Mouse (Mus musculus): ENCODE results near the gene Limch1. TPM values are rescaled to one million over a fixed set of nuclear protein-coding genes. Genes with fewer than 3 reads are reported as not detected.
A peak's percentile ranks its signal among the peaks of the same experiment; 100 is the strongest.

Limch1 gene
- total and polyA plus RNA-seq, 2 experiments from 2014 or later, result 62.8 to 133 TPM

DNA sequence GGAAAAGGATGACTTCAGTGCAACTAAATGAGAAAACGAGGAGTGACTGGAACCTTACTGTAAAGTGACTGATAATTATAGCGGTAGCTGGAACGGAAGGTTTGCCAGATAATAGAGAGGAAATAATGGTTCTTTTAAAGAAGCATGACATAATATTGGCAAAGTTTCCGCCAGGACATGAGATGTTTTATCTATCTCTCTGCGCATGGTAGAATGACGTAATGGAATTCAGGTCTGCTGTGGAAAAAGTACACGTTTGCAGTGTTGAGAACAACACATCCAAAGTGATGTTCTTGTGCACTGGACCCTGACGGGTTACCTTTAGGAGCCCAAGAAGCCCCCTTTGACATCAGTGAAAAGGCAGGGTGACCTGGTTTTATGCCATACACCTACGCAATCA lies 8.0 kb downstream of the Limch1 start:
- no peaks in the 10 kb centered on the region for H3K36me3 ChIP-seq (ENCODE audit: insufficient read depth)
- DNase-seq (no peak), ATAC-seq (no peak)
- 70% methylated on average over 9 of the region's 9 CpGs for WGBS
- peaks cover 18% of the 10 kb centered on the region; the same call in 1 of the 2 replicates for H3K4me1 ChIP-seq (ENCODE audit: insufficient read depth)
- no peak overlapping the region for H3K4me2 ChIP-seq (ENCODE audit: low read depth)
- TF ChIP-seq CTCF (IDR thresholded peaks at IDR 0.05; ENCODE audit: low read depth), result no peak
- no peaks in the 10 kb centered on the region for H3K9me3 ChIP-seq (ENCODE audit: low read length)
- H3K4me3 ChIP-seq (ENCODE audit: low read depth, low read length), result no peak overlapping the region
- no peak overlapping the region for H3K9ac ChIP-seq
- H3K27ac ChIP-seq (ENCODE audit: low read depth, low read length), result no peak overlapping the region
- no peaks in the 10 kb centered on the region for H3K27me3 ChIP-seq (ENCODE audit: insufficient read depth, low read length)

DNA sequence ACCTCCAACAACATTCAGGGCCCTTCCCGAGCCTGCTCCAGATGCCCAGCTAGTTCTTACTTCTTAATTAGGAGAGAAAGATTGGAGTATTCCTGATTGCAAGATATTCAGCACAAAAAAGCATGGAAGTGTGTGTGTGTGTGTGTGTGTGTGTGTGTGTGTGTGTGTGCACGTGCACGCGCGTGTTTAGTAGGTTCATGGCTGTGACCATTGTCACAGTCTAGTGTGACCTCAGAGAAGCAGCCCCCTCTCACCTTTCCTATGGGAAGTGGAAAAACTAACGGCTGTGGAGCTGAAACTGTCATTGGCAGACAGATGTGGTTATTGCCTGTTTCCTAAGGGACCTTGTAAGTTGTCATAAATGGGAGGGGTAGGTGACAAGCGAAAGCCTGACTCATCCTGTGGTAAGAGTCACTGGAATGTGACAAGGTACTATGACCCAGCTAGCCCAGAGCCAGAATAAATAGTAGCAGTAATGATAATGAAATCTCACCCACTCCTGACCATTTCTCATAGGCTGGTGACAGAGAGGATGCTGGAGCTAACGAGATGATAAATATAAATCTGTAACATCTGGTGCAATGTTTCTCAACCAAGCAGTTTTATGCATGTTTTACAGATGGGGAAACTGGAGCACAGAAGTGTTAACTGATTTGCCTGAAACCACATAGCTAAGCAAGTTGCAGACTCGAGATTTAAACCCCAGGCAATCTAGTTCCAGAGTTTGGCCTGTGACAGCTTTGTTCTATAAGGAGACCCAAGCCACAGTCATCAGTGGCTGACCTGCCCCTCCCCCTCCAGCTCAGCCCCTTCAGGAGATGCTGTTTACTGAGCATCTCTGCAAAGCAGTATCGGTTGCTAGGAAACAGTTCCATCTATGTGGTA lies 11.4 kb downstream of the Limch1 start:
- Histone ChIP-seq H3K4me3 (ENCODE audit: low read depth, low read length) (no peak overlapping the region), H3K27ac (ENCODE audit: low read depth, low read length) (peak overlapping the region; percentile 50), H3K27me3 (ENCODE audit: insufficient read depth, low read length) (no peaks in the 10 kb centered on the region), H3K9ac (no peak overlapping the region), H3K9me3 (ENCODE audit: low read length) (no peaks in the 10 kb centered on the region), H3K4me2 (ENCODE audit: low read depth) (no peak overlapping the region), H3K4me1 (ENCODE audit: insufficient read depth) (peaks cover 4% of the 10 kb centered on the region; the same call in 1 of the 2 replicates), H3K36me3 (ENCODE audit: insufficient read depth) (no peaks in the 10 kb centered on the region)
- WGBS, result 61% methylated on average over 10 of the region's 10 CpGs
- ATAC-seq (peak; percentile 82), DNase-seq (peak; percentile 50)
- no peak for TF ChIP-seq CTCF (IDR thresholded peaks at IDR 0.05; ENCODE audit: low read depth)

DNA sequence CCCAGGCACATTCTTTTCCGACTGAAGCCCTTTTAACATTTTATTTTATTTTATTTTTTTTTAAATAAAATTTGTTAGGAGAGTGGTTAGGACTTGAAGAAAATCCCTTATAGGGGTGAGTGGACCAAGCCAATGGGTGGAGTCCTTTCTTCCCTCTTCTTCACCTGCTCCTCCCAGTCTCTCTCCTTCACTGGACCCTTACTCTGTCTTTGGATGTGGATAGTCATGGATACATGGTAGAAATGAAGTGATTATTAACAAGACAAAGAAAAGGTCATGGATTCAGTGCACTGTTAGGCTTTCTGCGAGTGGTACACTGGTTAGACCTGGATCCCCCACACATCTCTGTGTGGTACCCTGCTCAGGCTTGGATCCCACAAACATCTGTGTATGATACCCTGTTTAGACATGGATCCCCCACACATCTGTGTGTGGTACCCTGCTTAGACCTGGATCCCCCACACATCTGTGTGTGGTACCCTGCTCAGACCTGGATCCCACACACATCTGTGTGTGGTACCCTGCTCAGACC lies 12.1 kb downstream of the Limch1 start:
- ATAC-seq, result peak; percentile 21; the same call in 1 of the 2 replicates
- 45% methylated on average over 2 of the region's 2 CpGs for WGBS
- H3K4me1 ChIP-seq (ENCODE audit: insufficient read depth), result peaks cover 4% of the 10 kb centered on the region; the same call in 1 of the 2 replicates
- H3K4me3 ChIP-seq (ENCODE audit: low read depth, low read length), result no peak overlapping the region
- H3K27me3 ChIP-seq (ENCODE audit: insufficient read depth, low read length), result no peaks in the 10 kb centered on the region
- DNase-seq, result no peak
- no peaks in the 10 kb centered on the region for H3K36me3 ChIP-seq (ENCODE audit: insufficient read depth)
- TF ChIP-seq CTCF (IDR thresholded peaks at IDR 0.05; ENCODE audit: low read depth), result no peak
- H3K4me2 ChIP-seq (ENCODE audit: low read depth), result no peak overlapping the region
- H3K9me3 ChIP-seq (ENCODE audit: low read length), result no peaks in the 10 kb centered on the region
- H3K9ac ChIP-seq, result no peak overlapping the region
- H3K27ac ChIP-seq (ENCODE audit: low read depth, low read length), result peak overlapping the region; percentile 50

DNA sequence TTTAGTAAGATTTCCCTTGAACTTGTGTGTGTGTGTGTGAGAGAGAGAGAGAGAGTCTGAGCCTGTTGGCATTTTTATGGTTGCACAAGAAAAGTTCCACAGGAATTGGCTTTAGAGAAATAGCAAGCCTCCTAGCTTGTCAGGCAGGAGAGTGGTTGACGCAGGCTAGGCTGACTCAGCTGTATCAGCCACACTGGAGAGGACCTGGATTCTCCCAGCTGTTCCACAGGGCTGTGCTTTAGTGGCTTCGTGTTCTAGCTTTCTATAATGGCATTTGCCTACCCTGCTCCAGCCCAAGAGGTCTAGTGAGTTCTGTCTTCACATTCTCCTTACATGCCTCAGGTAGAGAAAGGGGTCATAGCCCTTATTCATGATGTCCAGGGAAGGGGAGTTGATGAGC lies 13.7 kb downstream of the Limch1 start:
- no peak overlapping the region for H3K9ac ChIP-seq
- no peak overlapping the region for H3K4me3 ChIP-seq (ENCODE audit: low read depth, low read length)
- 80% methylated on average over 2 of the region's 2 CpGs for WGBS
- no peak for ATAC-seq
- no peaks in the 10 kb centered on the region for H3K36me3 ChIP-seq (ENCODE audit: insufficient read depth)
- H3K27ac ChIP-seq (ENCODE audit: low read depth, low read length), result no peak overlapping the region
- no peak overlapping the region for H3K4me2 ChIP-seq (ENCODE audit: low read depth)
- no peak for TF ChIP-seq CTCF (IDR thresholded peaks at IDR 0.05; ENCODE audit: low read depth)
- no peaks in the 10 kb centered on the region for H3K27me3 ChIP-seq (ENCODE audit: insufficient read depth, low read length)
- H3K9me3 ChIP-seq (ENCODE audit: low read length), result no peaks in the 10 kb centered on the region
- H3K4me1 ChIP-seq (ENCODE audit: insufficient read depth), result peaks cover 4% of the 10 kb centered on the region; the same call in 1 of the 2 replicates
- DNase-seq, result no peak

DNA sequence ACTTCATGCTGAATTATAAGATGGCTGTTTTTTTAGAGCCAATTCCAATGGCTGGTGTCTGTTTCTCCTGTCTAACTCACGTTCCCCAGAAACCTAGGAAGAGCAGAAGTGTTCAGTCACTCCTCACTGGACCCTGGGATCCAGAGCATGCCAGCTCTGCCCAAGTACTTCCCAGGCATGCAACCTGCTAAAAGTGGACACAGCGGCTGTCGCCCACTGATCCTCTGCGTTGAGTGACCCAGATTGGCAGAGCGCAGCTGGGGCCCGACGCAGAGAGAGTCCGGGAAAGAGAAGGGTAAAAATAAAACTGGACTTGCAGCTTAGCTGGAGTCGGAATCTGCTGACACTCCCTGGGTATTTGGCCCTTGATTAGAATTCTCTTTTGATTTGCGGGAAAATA lies 15.1 kb downstream of the Limch1 start:
- Histone ChIP-seq H3K4me2 (ENCODE audit: low read depth) (no peak overlapping the region), H3K27me3 (ENCODE audit: insufficient read depth, low read length) (no peaks in the 10 kb centered on the region), H3K4me3 (ENCODE audit: low read depth, low read length) (no peak overlapping the region), H3K4me1 (ENCODE audit: insufficient read depth) (peaks cover 4% of the 10 kb centered on the region; the same call in 1 of the 2 replicates), H3K36me3 (ENCODE audit: insufficient read depth) (no peaks in the 10 kb centered on the region), H3K27ac (ENCODE audit: low read depth, low read length) (no peak overlapping the region), H3K9me3 (ENCODE audit: low read length) (no peaks in the 10 kb centered on the region), H3K9ac (no peak overlapping the region)
- TF ChIP-seq CTCF (IDR thresholded peaks at IDR 0.05; ENCODE audit: low read depth), result no peak
- 86% methylated on average over 10 of the region's 10 CpGs for WGBS
- ATAC-seq, result no peak
- DNase-seq, result no peak

DNA sequence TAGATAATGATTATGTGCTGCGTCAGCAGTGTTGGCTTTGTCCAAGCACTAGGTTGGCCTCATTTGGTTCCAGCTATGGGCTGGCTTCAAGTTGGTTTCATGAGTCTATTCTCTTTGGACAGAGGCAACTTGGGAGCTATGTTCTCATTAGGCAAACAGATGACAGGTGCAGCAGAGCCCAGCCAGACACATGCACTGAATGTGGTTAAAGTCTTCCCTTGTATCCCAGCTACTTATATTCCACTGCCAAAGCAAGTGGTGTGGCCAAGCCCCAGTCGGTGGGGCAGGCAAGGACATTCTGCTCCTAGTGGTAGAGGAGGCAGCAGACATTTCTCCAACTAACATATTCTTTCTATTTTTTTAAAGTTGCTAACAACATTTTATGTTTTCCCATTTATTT lies 16.4 kb downstream of the Limch1 start:
- H3K4me3 ChIP-seq (ENCODE audit: low read depth, low read length), result no peak overlapping the region
- no peaks in the 10 kb centered on the region for H3K9me3 ChIP-seq (ENCODE audit: low read length)
- ATAC-seq (peak; percentile 21; the same call in 1 of the 2 replicates), DNase-seq (no peak)
- WGBS, result 51% methylated on average over 2 of the region's 2 CpGs
- no peaks in the 10 kb centered on the region for H3K36me3 ChIP-seq (ENCODE audit: insufficient read depth)
- 0 out of 2 replicates have a peak, but pooled peaks have one; percentile 7 for TF ChIP-seq CTCF (IDR thresholded peaks at IDR 0.05; ENCODE audit: low read depth)
- no peaks in the 10 kb centered on the region for H3K27me3 ChIP-seq (ENCODE audit: insufficient read depth, low read length)
- H3K4me2 ChIP-seq (ENCODE audit: low read depth), result no peak overlapping the region
- peaks cover 2% of the 10 kb centered on the region; the same call in 1 of the 2 replicates for H3K4me1 ChIP-seq (ENCODE audit: insufficient read depth)
- no peak overlapping the region for H3K27ac ChIP-seq (ENCODE audit: low read depth, low read length)
- no peak overlapping the region for H3K9ac ChIP-seq

DNA sequence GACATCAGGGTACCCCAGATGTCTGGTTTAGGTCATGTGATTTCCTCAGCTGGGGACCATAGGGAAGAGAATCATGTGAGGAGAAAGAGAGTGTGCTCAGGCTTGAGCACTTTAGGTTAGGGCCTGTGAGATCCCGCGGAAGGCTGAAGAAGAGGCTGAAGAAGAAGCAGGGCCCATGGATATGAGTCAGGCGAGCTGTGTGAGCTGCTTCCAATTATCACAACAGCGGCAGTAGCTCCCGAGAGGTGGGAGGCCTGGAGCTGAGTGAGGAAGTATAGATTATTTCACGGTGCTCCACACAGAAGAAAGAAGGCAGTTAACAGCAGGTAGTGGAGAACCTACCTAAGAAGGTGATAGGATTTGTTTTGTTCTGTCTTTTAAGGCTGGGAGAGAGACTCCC lies 18.5 kb downstream of the Limch1 start:
- Histone ChIP-seq H3K9ac (no peak overlapping the region), H3K9me3 (ENCODE audit: low read length) (no peaks in the 10 kb centered on the region), H3K4me2 (ENCODE audit: low read depth) (no peak overlapping the region), H3K4me3 (ENCODE audit: low read depth, low read length) (no peak overlapping the region), H3K27ac (ENCODE audit: low read depth, low read length) (no peak overlapping the region), H3K4me1 (ENCODE audit: insufficient read depth) (no peaks in the 10 kb centered on the region), H3K36me3 (ENCODE audit: insufficient read depth) (no peaks in the 10 kb centered on the region), H3K27me3 (ENCODE audit: insufficient read depth, low read length) (no peaks in the 10 kb centered on the region)
- no peak for ATAC-seq
- no peak for DNase-seq
- WGBS, result 86% methylated on average over 6 of the region's 6 CpGs
- no peak for TF ChIP-seq CTCF (IDR thresholded peaks at IDR 0.05; ENCODE audit: low read depth)
